Mouse (Mus musculus): ENCODE results near the gene Rabl6.

- no peak for TF ChIP-seq POLR2A (IDR thresholded peaks at IDR 0.05; ENCODE audit: control insufficient read depth, low read depth, low read length)
- no peak for TF ChIP-seq CTCF (IDR thresholded peaks at IDR 0.05; ENCODE audit: control insufficient read depth, insufficient read depth, insufficient replicate concordance, low read depth, low read length)
Measured at GRCm38 (mm10) chr2:25652902-25653301, 44.6 kb upstream of the Rabl6 start, which contains the start of gene Lcn8.
